ENCODE assay signal across 15 mouse cellular contexts in genomic region chr2:38083251-38083650, GRCm38 (mm10).
"Had no signal": no experiment of that assay in that cellular context is flagged by ENCODE, and none has a peak within 500 bp of the region (broad histone marks: within the 10 kb centered on the region; RNA-seq: fewer than 3 reads in every experiment).

No protein-coding gene starts in this region.

- H3K4me2 ChIP-seq: limb, embryonic 13.5 days; liver, embryonic 12.5 days; lung, embryonic 14.5 days; neural tube, embryonic 12.5 days; stomach, embryonic 15.5 days had no signal

- H3K36me3 ChIP-seq: limb, embryonic 13.5 days; liver, embryonic 12.5 days; neural tube, embryonic 12.5 days; stomach, embryonic 15.5 days had no signal

- H3K9me3 ChIP-seq: limb, embryonic 13.5 days; liver, embryonic 12.5 days; neural tube, embryonic 12.5 days; stomach, embryonic 15.5 days had no signal

- H3K27me3 ChIP-seq: limb, embryonic 13.5 days; liver, embryonic 12.5 days; neural tube, embryonic 12.5 days; stomach, embryonic 15.5 days had no signal

- ATAC-seq: liver, embryonic 12.5 days had no signal

- H3K4me1 ChIP-seq: limb, embryonic 13.5 days; neural tube, embryonic 12.5 days; stomach, embryonic 15.5 days had no signal

- H3K27ac ChIP-seq: kidney, postnatal 0 days; limb, embryonic 13.5 days; liver, embryonic 12.5 days; neural tube, embryonic 12.5 days; stomach, embryonic 15.5 days had no signal

- H3K9ac ChIP-seq: limb, embryonic 13.5 days; liver, embryonic 12.5 days; lung, embryonic 14.5 days; neural tube, embryonic 12.5 days; stomach, embryonic 15.5 days had no signal

- H3K4me3 ChIP-seq: limb, embryonic 13.5 days; liver, embryonic 12.5 days; neural tube, embryonic 12.5 days; stomach, embryonic 15.5 days had no signal

- DNase-seq: kidney, adult 9 months; layer of hippocampus, adult 9-11 months; layer of hippocampus, postnatal 36 days; lung, embryonic 14.5 days; lung, postnatal 10 days; lung, postnatal 4 days; midbrain, embryonic 14.5 days; spleen, adult 18-20 months; thymus, adult 2 months; thymus, postnatal 25 days had no signal
